Mouse (Mus musculus) lung, adult 2 months (tissue): ENCODE measurements around the gene Mcm10.

Experiments used
- CTCF ChIP-seq: fragments of 200-500 bp; IDR thresholded peaks from 2 replicates; pipeline ENCODE4 v1.5.1; 2011; ENCODE audit warnings: mild to moderate bottlenecking, low read length, control low read depth; ENCODE audit not compliant: insufficient read depth
- POLR2A ChIP-seq: fragments of 200-500 bp; IDR thresholded peaks from 2 replicates; pipeline ENCODE4 v1.6.1; 2011; ENCODE audit warnings: low read depth, mild to moderate bottlenecking, control low read depth, low read length, borderline replicate concordance; ENCODE audit errors: extremely low read depth

GRCm38 (mm10) chr2:5015527-5015926 lies 2.9 kb upstream of the Mcm10 start:
- TF ChIP-seq CTCF (no peak), POLR2A (no peak)
